Mouse (Mus musculus) liver, embryonic 13.5 days (tissue): ENCODE data around the gene 6030408B16Rik. TPM values are rescaled to one million over a fixed set of nuclear protein-coding genes. Genes with fewer than 3 reads are reported as not detected.

Source experiments
- ATAC-seq: fragments of 200-750 bp; cut with Nextera tagmentation; 2 replicates; pipeline ENCODE4 v1.8.0; 2017; ENCODE audit warnings: low read depth, mild to moderate bottlenecking, moderate number of reproducible peaks, moderate library complexity
- DNase-seq: peaks from one replicate; pipeline ENCODE4 v3.0.0; 2022
- H3K27ac ChIP-seq: fragments of 300-500 bp; sonication (generic); 2 replicates; pipeline ENCODE4 v1.5.1; 2015; ENCODE audit warnings: moderate library complexity, mild to moderate bottlenecking, inconsistent platforms
- H3K27me3 ChIP-seq: fragments of 300-500 bp; sonication (generic); 2 replicates; pipeline ENCODE4 v1.6.1; 2015; ENCODE audit warnings: mild to moderate bottlenecking, inconsistent platforms
- H3K36me3 ChIP-seq: fragments of 300-500 bp; sonication (generic); 2 replicates; pipeline ENCODE4 v1.6.1; 2015; ENCODE audit warnings: mild to moderate bottlenecking, inconsistent platforms
- H3K4me1 ChIP-seq: fragments of 300-500 bp; sonication (generic); replicated peaks from 2 replicates; pipeline ENCODE4 v1.6.1; 2015; ENCODE audit warnings: inconsistent platforms
- H3K4me2 ChIP-seq: fragments of 300-500 bp; sonication (generic); 2 replicates; pipeline ENCODE4 v1.6.1; 2015; ENCODE audit warnings: inconsistent platforms, mild to moderate bottlenecking, moderate library complexity
- H3K4me3 ChIP-seq: fragments of 300-500 bp; sonication (generic); replicated peaks from 2 replicates; pipeline ENCODE4 v1.5.1; 2015; ENCODE audit warnings: mild to moderate bottlenecking, inconsistent platforms
- H3K9ac ChIP-seq: fragments of 300-500 bp; sonication (generic); 2 replicates; pipeline ENCODE4 v1.6.1; 2015; ENCODE audit warnings: mild to moderate bottlenecking, inconsistent platforms
- H3K9me3 ChIP-seq: fragments of 300-500 bp; sonication (generic); replicated peaks from 2 replicates; pipeline ENCODE4 v1.6.1; 2016; ENCODE audit warnings: inconsistent platforms
- WGBS: fragments of 180-500 bp; shearing (Covaris S2); methylation state at CpG from one replicate; pipeline ENCODE4 v1.1.7; 2015; ENCODE audit not compliant: insufficient replicate concordance; 5-methylcytosine and 5-hydroxymethylcytosine counted together
- polyA plus RNA-seq: library from polyadenylated mRNA; unstranded; fragments of >200 nt; fragmentation: Nextera tagmentation; extraction: Ambion mirVana; gene quantifications from 2 replicates; pipeline ENCODE4 v1.2.1, GENCODE M21; 2015

Gene 6030408B16Rik
- polyA plus RNA-seq = 0.13 and 0.22 TPM in 2 replicates

GRCm38 (mm10) chr15:101293025-101293621 lies at the start of gene 6030408B16Rik:
Gene 6030408B16Rik, plus strand, starts transcription at chr15:101293212.
- ATAC-seq = no peak
- Histone ChIP-seq H3K4me3 (no peak within 1 kb of the TSS), H3K4me2 (no peak within 1 kb of the TSS), H3K9ac (no peak within 1 kb of the TSS), H3K9me3 (no peaks in the 10 kb centered on the region), H3K27me3 (no peaks in the 10 kb centered on the region), H3K27ac (no peak within 1 kb of the TSS), H3K36me3 (peaks cover 36% of the 10 kb centered on the region), H3K4me1 (0 out of 2 replicates have a peak, but pooled peaks cover under 1% of the 10 kb centered on the region)
- DNase-seq = no peak
- 66% methylated on average over 18 of the region's 18 CpGs for WGBS

- Histone ChIP-seq H3K9ac (no peak overlapping the region), H3K4me1 (peaks cover 43% of the 10 kb centered on the region), H3K27me3 (peaks cover 5% of the 10 kb centered on the region), H3K27ac (no peak overlapping the region; the same call in 1 of the 2 replicates), H3K9me3 (no peaks in the 10 kb centered on the region), H3K4me2 (no peak overlapping the region), H3K4me3 (no peak overlapping the region), H3K36me3 (no peaks in the 10 kb centered on the region)
- no peak for DNase-seq
- ATAC-seq = no peak
- WGBS = 34% methylated on average over 3 of the region's 3 CpGs
Observed at GRCm38 (mm10) chr15:101244012-101244411, 49.0 kb upstream of the 6030408B16Rik start.

- Histone ChIP-seq H3K4me1 (peaks cover 33% of the 10 kb centered on the region), H3K9me3 (no peaks in the 10 kb centered on the region), H3K4me2 (peak overlapping the region; percentile 65), H3K27ac (peak overlapping the region; percentile 51), H3K27me3 (no peaks in the 10 kb centered on the region; the same call in 1 of the 2 replicates), H3K9ac (peak overlapping the region; percentile 56; the same call in 1 of the 2 replicates), H3K4me3 (peak overlapping the region; percentile 41), H3K36me3 (no peaks in the 10 kb centered on the region)
- ATAC-seq (peak; percentile 98), DNase-seq (peak; percentile 87)
- WGBS = 1% methylated on average over 54 of the region's 56 CpGs
Observed at GRCm38 (mm10) chr15:101246231-101247154, 46.5 kb upstream of the 6030408B16Rik start.

GRCm38 (mm10) chr15:101247155-101247498 lies 45.9 kb upstream of the 6030408B16Rik start:
- ATAC-seq (no peak), DNase-seq (no peak)
- Histone ChIP-seq H3K4me3 (no peak overlapping the region), H3K36me3 (no peaks in the 10 kb centered on the region), H3K27ac (peak overlapping the region; percentile 51; the same call in 1 of the 2 replicates), H3K9me3 (no peaks in the 10 kb centered on the region), H3K4me1 (peaks cover 28% of the 10 kb centered on the region), H3K27me3 (peaks cover 3% of the 10 kb centered on the region; the same call in 1 of the 2 replicates), H3K4me2 (no peak overlapping the region), H3K9ac (no peak overlapping the region)
- 60% methylated on average over 1 of the region's 1 CpGs for WGBS

- no peak for ATAC-seq
- Histone ChIP-seq H3K4me2 (no peak overlapping the region), H3K27me3 (peaks cover 13% of the 10 kb centered on the region), H3K36me3 (no peaks in the 10 kb centered on the region), H3K4me3 (no peak overlapping the region), H3K27ac (no peak overlapping the region), H3K9me3 (no peaks in the 10 kb centered on the region), H3K4me1 (peaks cover 28% of the 10 kb centered on the region), H3K9ac (no peak overlapping the region)
- no peak for DNase-seq
- WGBS = 27% methylated on average over 5 of the region's 5 CpGs
Observed at GRCm38 (mm10) chr15:101248029-101248710, 44.8 kb upstream of the 6030408B16Rik start.

GRCm38 (mm10) chr15:101250220-101250800 lies 42.7 kb upstream of the 6030408B16Rik start:
- H3K27ac ChIP-seq = no peak overlapping the region
- WGBS = 48% methylated on average over 9 of the region's 9 CpGs
- H3K27me3 ChIP-seq = peaks cover 32% of the 10 kb centered on the region
- H3K9me3 ChIP-seq = no peaks in the 10 kb centered on the region
- no peak overlapping the region for H3K4me3 ChIP-seq
- H3K36me3 ChIP-seq = no peaks in the 10 kb centered on the region
- H3K9ac ChIP-seq = no peak overlapping the region
- ATAC-seq (no peak), DNase-seq (no peak)
- no peak overlapping the region for H3K4me2 ChIP-seq
- peaks cover 38% of the 10 kb centered on the region for H3K4me1 ChIP-seq

- Histone ChIP-seq H3K4me1 (peaks cover 23% of the 10 kb centered on the region), H3K4me3 (no peak overlapping the region), H3K27me3 (peaks cover 44% of the 10 kb centered on the region), H3K9me3 (no peaks in the 10 kb centered on the region), H3K4me2 (no peak overlapping the region), H3K36me3 (no peaks in the 10 kb centered on the region), H3K9ac (no peak overlapping the region), H3K27ac (no peak overlapping the region)
- no peak for DNase-seq
- 72% methylated on average over 5 of the region's 5 CpGs for WGBS
- ATAC-seq = no peak
Observed at GRCm38 (mm10) chr15:101251930-101252329, 41.1 kb upstream of the 6030408B16Rik start.

- no peak for ATAC-seq
- Histone ChIP-seq H3K4me1 (peaks cover 18% of the 10 kb centered on the region), H3K27ac (no peak overlapping the region), H3K9ac (no peak overlapping the region), H3K27me3 (peaks cover 45% of the 10 kb centered on the region), H3K4me2 (no peak overlapping the region), H3K4me3 (no peak overlapping the region), H3K36me3 (no peaks in the 10 kb centered on the region), H3K9me3 (no peaks in the 10 kb centered on the region)
- WGBS = 57% methylated on average over 6 of the region's 6 CpGs
- DNase-seq = no peak
Observed at GRCm38 (mm10) chr15:101252614-101253013, 40.4 kb upstream of the 6030408B16Rik start.

- Histone ChIP-seq H3K9ac (peak overlapping the region; percentile 50), H3K9me3 (no peaks in the 10 kb centered on the region)
- WGBS = 32% methylated on average over 3 of the region's 3 CpGs
Observed at GRCm38 (mm10) chr15:101253563-101253885, 39.5 kb upstream of the 6030408B16Rik start.

GRCm38 (mm10) chr15:101253886-101254795 lies 38.9 kb upstream of the 6030408B16Rik start, which contains the start of gene Nr4a1:
Gene Nr4a1, plus strand, starts transcription at chr15:101254269.
- H3K9ac ChIP-seq = peak within 1 kb of the TSS; percentile 50
- ATAC-seq (peak; percentile 55), DNase-seq (no peak)
- peaks cover 45% of the 10 kb centered on the region for H3K27me3 ChIP-seq
- H3K4me1 ChIP-seq = peaks cover 10% of the 10 kb centered on the region
- no peak within 1 kb of the TSS for H3K27ac ChIP-seq
- H3K4me3 ChIP-seq = peak within 1 kb of the TSS; percentile 56
- no peaks in the 10 kb centered on the region for H3K36me3 ChIP-seq
- H3K9me3 ChIP-seq = no peaks in the 10 kb centered on the region
- 1% methylated on average over 71 of the region's 82 CpGs for WGBS
- H3K4me2 ChIP-seq = peak within 1 kb of the TSS; percentile 69

More at GRCm38 (mm10) chr15:101253563-101253885, 39.5 kb upstream of the 6030408B16Rik start:
- ATAC-seq (no peak), DNase-seq (no peak)
- Histone ChIP-seq H3K4me3 (peak overlapping the region; percentile 56), H3K27ac (no peak overlapping the region), H3K36me3 (no peaks in the 10 kb centered on the region), H3K4me2 (peak overlapping the region; percentile 69), H3K4me1 (peaks cover 10% of the 10 kb centered on the region), H3K27me3 (peaks cover 45% of the 10 kb centered on the region)
